Mouse (Mus musculus) hindbrain, embryonic 16.5 days (tissue): Measurements from ENCODE around the gene Tmem243. TPM values are rescaled to one million over a fixed set of nuclear protein-coding genes. Genes with fewer than 3 reads are reported as not detected.

Source experiments
- ATAC-seq: fragments of 200-750 bp; cut with Nextera tagmentation; 2 replicates; pipeline ENCODE4 v1.8.0; 2017; ENCODE audit warnings: moderate TSS enrichment, moderate library complexity
- H3K27ac ChIP-seq: fragments of 300-500 bp; sonication (generic); 2 replicates; pipeline ENCODE4 v1.5.1; 2014; ENCODE audit warnings: low read depth, mild to moderate bottlenecking, control low read depth, low read length, moderate library complexity
- H3K27me3 ChIP-seq: fragments of 300-500 bp; sonication (generic); replicated peaks from 2 replicates; pipeline ENCODE4 v1.6.1; 2014; ENCODE audit warnings: low read length; ENCODE audit not compliant: control insufficient read depth, insufficient read depth
- H3K36me3 ChIP-seq: fragments of 300-500 bp; sonication (generic); 2 replicates; pipeline ENCODE4 v1.6.1; 2014; ENCODE audit warnings: mild to moderate bottlenecking, low read length, moderate library complexity, mixed read lengths; ENCODE audit not compliant: control insufficient read depth, insufficient read depth
- H3K4me1 ChIP-seq: fragments of 300-500 bp; sonication (generic); 2 replicates; pipeline ENCODE4 v1.6.1; 2014; ENCODE audit warnings: low read depth, low read length; ENCODE audit not compliant: control insufficient read depth, insufficient read depth
- H3K4me2 ChIP-seq: fragments of 300-500 bp; sonication (generic); 2 replicates; pipeline ENCODE4 v1.6.1; 2014; ENCODE audit warnings: mild to moderate bottlenecking, low read length, control low read depth, moderate library complexity
- H3K4me3 ChIP-seq: fragments of 300-500 bp; sonication (generic); 2 replicates; pipeline ENCODE4 v1.5.1; 2014; ENCODE audit warnings: mild to moderate bottlenecking, low read length, control low read depth, moderate library complexity
- H3K9ac ChIP-seq: fragments of 300-500 bp; sonication (generic); 2 replicates; pipeline ENCODE4 v1.6.1; 2014; ENCODE audit warnings: low read depth, mild to moderate bottlenecking, control low read depth, low read length, moderate library complexity
- H3K9me3 ChIP-seq: fragments of 300-500 bp; sonication (generic); 2 replicates; pipeline ENCODE4 v1.6.1; 2014; ENCODE audit warnings: mild to moderate bottlenecking, low read length, moderate library complexity; ENCODE audit not compliant: control insufficient read depth
- WGBS: fragments of 180-500 bp; shearing (Covaris S2); extraction: QIAGEN DNeasy Blood & Tissue Kit; methylation state at CpG from one replicate; pipeline ENCODE4 v1.1.7; 2014; 5-methylcytosine and 5-hydroxymethylcytosine counted together
- polyA plus RNA-seq: library from polyadenylated mRNA; unstranded; fragments of >200 nt; fragmentation: Nextera tagmentation; extraction: Ambion mirVana; gene quantifications from 2 replicates; pipeline ENCODE4 v1.2.1, GENCODE M21; 2015

Tmem243 gene
- polyA plus RNA-seq, 1 experiment from 2014 or later = 5.2 TPM

GRCm38 (mm10) chr5:9071360-9071759 is 29.1 kb upstream of the Tmem243 start:
- Histone ChIP-seq H3K4me2 (no peak overlapping the region), H3K4me3 (no peak overlapping the region), H3K4me1 (no peaks in the 10 kb centered on the region), H3K36me3 (no peaks in the 10 kb centered on the region), H3K27ac (no peak overlapping the region), H3K27me3 (no peaks in the 10 kb centered on the region), H3K9me3 (no peaks in the 10 kb centered on the region), H3K9ac (no peak overlapping the region)
- WGBS = 94% methylated on average over 3 of the region's 3 CpGs
- ATAC-seq = no peak

DNA sequence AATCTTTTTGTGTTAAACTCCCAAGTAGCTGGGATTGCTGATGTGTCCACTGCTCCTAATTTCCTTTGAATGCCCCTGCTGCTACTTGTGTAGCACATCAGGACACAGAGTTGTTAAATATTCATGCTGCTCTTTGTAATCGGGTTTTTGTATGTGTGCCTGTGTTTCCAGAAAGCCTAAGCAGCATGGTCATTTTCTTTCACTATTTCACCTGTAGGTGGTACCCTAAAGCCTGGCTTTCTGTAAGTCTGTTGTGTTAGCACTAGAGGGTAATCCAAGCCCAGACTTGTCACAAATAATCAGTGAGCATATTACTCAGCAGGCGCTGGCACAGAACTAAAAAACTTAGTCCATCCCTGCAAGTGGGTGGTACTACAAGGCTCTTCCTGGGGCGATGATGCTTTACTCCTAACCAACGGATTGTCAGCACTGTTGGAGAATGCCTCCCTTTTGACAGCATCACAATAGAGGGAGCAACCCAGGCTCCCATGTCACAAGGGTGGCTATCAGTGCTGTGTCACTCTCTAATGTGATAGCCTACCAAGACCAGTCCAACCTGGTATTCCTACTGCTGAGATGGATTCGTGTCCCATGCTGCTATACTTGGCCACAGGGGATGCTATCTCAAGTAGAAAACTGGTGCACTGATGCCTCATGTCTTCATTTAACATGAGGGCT is 27.2 kb upstream of the Tmem243 start:
- no peak overlapping the region for H3K9ac ChIP-seq
- H3K27ac ChIP-seq = no peak overlapping the region

DNA sequence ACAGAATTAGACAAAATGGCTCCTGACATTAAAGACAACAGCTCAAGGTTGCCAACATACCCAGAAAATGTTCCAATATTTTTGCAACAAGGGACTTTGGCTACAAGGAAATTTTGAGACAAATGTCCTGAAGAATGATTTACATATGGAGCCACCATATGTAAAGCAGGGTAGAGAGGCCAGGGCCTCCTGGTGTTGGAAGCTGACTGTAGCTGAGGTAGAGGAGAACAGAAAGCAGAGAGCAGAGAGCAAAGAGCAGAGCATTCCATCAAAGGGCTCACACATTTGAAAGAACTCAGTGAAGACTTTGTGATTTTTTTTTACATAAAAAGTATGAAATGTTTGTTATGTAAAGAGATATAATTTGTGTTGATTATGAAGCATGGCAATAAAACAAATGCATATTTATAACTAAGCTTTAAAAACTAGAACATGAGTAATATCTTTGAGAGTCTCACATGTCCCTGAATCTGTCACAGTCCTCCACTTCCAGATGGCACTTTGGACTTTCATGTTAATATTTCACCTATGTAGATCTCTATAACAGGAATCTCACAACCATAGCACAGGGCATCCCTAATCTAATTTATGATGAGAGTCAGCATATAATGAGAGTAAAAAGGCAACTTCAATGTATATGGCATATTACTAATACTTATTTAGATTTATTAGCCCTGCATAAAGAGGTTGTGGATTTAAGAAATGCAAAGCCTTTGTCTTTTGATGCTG is 20.5 kb upstream of the Tmem243 start:
- Histone ChIP-seq H3K9ac (no peak overlapping the region), H3K36me3 (no peaks in the 10 kb centered on the region), H3K9me3 (no peaks in the 10 kb centered on the region), H3K4me2 (no peak overlapping the region), H3K27me3 (no peaks in the 10 kb centered on the region), H3K27ac (no peak overlapping the region), H3K4me1 (no peaks in the 10 kb centered on the region), H3K4me3 (no peak overlapping the region)
- no peak for ATAC-seq

More for the DNA sequence above, 27.2 kb upstream of the Tmem243 start:
- H3K36me3 ChIP-seq = no peaks in the 10 kb centered on the region
- no peaks in the 10 kb centered on the region for H3K27me3 ChIP-seq
- H3K4me3 ChIP-seq = no peak overlapping the region
- peak; percentile 85 for ATAC-seq
- 38% methylated on average over 5 of the region's 5 CpGs for WGBS
- H3K4me2 ChIP-seq = no peak overlapping the region
- no peaks in the 10 kb centered on the region for H3K4me1 ChIP-seq
- H3K9me3 ChIP-seq = no peaks in the 10 kb centered on the region

GRCm38 (mm10) chr5:9086924-9087719 is 13.3 kb upstream of the Tmem243 start:
- no peaks in the 10 kb centered on the region for H3K9me3 ChIP-seq
- no peaks in the 10 kb centered on the region for H3K4me1 ChIP-seq
- H3K4me2 ChIP-seq = no peak overlapping the region
- H3K4me3 ChIP-seq = no peak overlapping the region
- no peaks in the 10 kb centered on the region for H3K27me3 ChIP-seq
- H3K9ac ChIP-seq = no peak overlapping the region
- no peaks in the 10 kb centered on the region for H3K36me3 ChIP-seq
- no peak for ATAC-seq
- no peak overlapping the region for H3K27ac ChIP-seq
- WGBS = 84% methylated on average over 3 of the region's 3 CpGs

GRCm38 (mm10) chr5:9090493-9091106 is 9.9 kb upstream of the Tmem243 start:
- Histone ChIP-seq H3K36me3 (no peaks in the 10 kb centered on the region), H3K4me2 (no peak overlapping the region), H3K4me1 (no peaks in the 10 kb centered on the region), H3K4me3 (no peak overlapping the region), H3K27ac (no peak overlapping the region), H3K9ac (no peak overlapping the region), H3K27me3 (no peaks in the 10 kb centered on the region), H3K9me3 (no peaks in the 10 kb centered on the region)
- ATAC-seq = no peak
- WGBS = 84% methylated on average over 6 of the region's 6 CpGs

- Histone ChIP-seq H3K9ac (no peak overlapping the region), H3K4me1 (no peaks in the 10 kb centered on the region), H3K27me3 (no peaks in the 10 kb centered on the region), H3K27ac (no peak overlapping the region), H3K4me3 (no peak overlapping the region), H3K4me2 (no peak overlapping the region), H3K36me3 (no peaks in the 10 kb centered on the region), H3K9me3 (peaks cover 4% of the 10 kb centered on the region; the same call in 1 of the 2 replicates)
- 79% methylated on average over 1 of the region's 1 CpGs for WGBS
- ATAC-seq = no peak
These were observed 7.8 kb upstream of the Tmem243 start for GRCm38 (mm10) chr5:9092716-9093115.

- no peaks in the 10 kb centered on the region for H3K36me3 ChIP-seq
- H3K27ac ChIP-seq = no peak overlapping the region
- H3K4me2 ChIP-seq = no peak overlapping the region
- WGBS = 83% methylated on average over 4 of the region's 4 CpGs
- H3K27me3 ChIP-seq = no peaks in the 10 kb centered on the region
- no peak overlapping the region for H3K9ac ChIP-seq
- H3K4me3 ChIP-seq = no peak overlapping the region
- H3K9me3 ChIP-seq = peaks cover 4% of the 10 kb centered on the region; the same call in 1 of the 2 replicates
- no peak for ATAC-seq
- H3K4me1 ChIP-seq = no peaks in the 10 kb centered on the region
These were observed 7.0 kb upstream of the Tmem243 start for GRCm38 (mm10) chr5:9093490-9093889.

DNA sequence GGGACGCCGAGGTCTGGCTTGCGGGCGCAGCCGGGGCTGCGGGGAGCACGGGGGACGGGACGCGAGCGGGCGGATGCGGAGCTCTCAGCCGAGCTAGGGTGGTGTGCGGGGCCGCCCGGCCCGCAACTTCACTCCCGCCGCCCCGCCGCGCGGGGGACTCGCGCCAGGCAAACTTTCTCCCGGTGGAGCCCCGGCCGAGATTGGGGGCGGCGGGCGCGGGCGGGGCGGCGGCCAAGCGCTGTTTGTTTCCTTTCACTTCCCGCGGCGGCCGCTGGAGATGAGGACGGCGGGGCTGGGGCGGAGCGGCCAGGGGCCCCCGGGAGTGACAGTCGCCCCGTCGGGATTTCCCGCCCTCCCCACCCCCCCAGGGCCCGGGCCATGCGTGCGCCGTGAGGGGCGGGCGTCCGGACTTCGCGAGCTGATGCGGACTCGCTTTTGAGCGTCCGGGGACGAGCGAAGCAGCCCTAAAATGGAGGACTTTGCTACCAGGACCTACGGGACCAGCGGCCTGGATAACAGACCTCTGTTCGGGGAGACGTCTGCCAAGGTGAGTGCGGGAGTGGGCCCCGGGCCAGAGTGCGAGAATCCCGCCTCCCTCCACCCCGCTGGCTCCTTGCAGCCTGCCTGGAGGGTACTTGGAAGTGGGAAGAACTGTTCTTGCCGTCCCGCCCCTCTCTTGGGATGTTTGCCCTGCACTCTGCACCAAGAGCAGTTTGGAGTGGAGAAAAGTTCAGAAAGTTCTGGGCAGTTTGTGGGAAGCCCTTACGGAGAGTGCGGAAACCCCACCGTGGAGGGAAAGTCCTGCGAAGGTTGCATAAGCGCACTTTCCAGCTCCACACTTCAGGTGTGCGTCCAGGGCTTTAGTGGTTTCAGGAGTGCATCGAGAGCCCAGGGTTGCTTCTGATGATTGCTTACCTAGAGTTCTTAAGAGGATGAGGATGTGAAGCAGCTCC is 657 bp downstream of the Tmem243 start:
- WGBS = under 1% methylated on average over 46 of the region's 83 CpGs
- peak overlapping the region; percentile 76 for H3K4me2 ChIP-seq
- ATAC-seq = peak; percentile 86
- peak overlapping the region; percentile 67 for H3K27ac ChIP-seq
- peaks cover 5% of the 10 kb centered on the region for H3K4me1 ChIP-seq
- H3K27me3 ChIP-seq = no peaks in the 10 kb centered on the region
- H3K9ac ChIP-seq = peak overlapping the region; percentile 81
- H3K36me3 ChIP-seq = no peaks in the 10 kb centered on the region
- H3K9me3 ChIP-seq = peaks cover 3% of the 10 kb centered on the region; the same call in 1 of the 2 replicates
- H3K4me3 ChIP-seq = peak overlapping the region; percentile 97
